Mouse (Mus musculus): ENCODE data around the gene Cobll1. TPM values are rescaled to one million over a fixed set of nuclear protein-coding genes. Genes with fewer than 3 reads are reported as not detected.

Gene Cobll1
- polyA plus RNA-seq (2014; fragmentation: Illumina TruSeq; extraction: RNeasy Lipid Tissue Mini Kit (QIAGEN cat#74804); ENCODE audit: low read depth, low replicate concordance), result 32.1 TPM

DNA sequence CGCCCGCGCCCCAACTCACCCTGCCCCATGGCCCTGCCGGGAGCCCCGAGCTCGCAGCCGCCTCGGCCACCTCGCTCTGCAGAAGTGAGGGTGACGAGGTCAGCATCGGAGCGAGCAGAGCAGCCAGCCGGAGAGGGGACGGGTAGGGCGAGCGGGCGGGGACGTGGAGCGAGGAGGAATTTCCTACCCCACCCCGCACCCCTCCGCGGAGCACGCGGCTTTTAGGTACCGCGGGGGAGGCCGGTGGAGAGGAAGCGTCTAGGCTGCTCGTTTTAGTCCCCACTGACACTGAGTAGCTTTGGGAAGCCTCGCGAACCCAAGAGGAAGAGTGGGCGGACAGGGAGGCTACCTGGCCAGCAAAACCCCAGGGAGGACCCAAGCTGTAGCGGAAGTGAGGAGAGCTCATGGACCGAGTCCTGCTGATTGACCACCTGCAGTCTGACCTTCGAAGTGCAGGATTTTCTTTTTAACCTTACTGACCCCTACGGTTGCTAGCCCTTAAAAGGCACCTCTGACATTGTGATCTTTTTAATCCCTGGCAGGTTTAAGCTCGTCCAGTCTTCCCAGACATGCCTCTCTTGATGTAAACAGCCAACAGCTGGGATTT lies at the start of gene Cobll1:
Gene Cobll1, minus strand, starts transcription at position 440 of the 607 bp plus-strand sequence.

Other genes starting within 250 kb of the Cobll1 start
- 183 TPM for gene Grb14, start 214.4 kb downstream of the Cobll1 start, polyA plus RNA-seq (2014; fragmentation: Illumina TruSeq; extraction: RNeasy Lipid Tissue Mini Kit (QIAGEN cat#74804); ENCODE audit: low read depth, low replicate concordance)
- gene Slc38a11, start 124.6 kb upstream of the Cobll1 start, polyA plus RNA-seq (2014; fragmentation: Illumina TruSeq; extraction: RNeasy Lipid Tissue Mini Kit (QIAGEN cat#74804); ENCODE audit: low read depth, low replicate concordance), result not detected

Measured in liver, adult 10 weeks (tissue).